Mouse (Mus musculus) heart, embryonic 13.5 days (tissue): ENCODE measurements around the gene Olfr1494. TPM values are rescaled to one million over a fixed set of nuclear protein-coding genes. Genes with fewer than 3 reads are reported as not detected.

ENCODE experiments used
- ATAC-seq: fragments of 200-750 bp; cut with Nextera tagmentation; 2 replicates; pipeline ENCODE4 v1.8.0; 2017; ENCODE audit warnings: moderate TSS enrichment; ENCODE audit not compliant: insufficient number of reproducible peaks, low FRiP score, low TSS enrichment; ENCODE audit errors: extremely low read depth
- H3K27ac ChIP-seq: fragments of 300-500 bp; sonication (generic); replicated peaks from 2 replicates; pipeline ENCODE4 v1.5.1; 2015; ENCODE audit warnings: moderate library complexity, mild to moderate bottlenecking, inconsistent platforms
- H3K27me3 ChIP-seq: fragments of 300-500 bp; sonication (generic); replicated peaks from 2 replicates; pipeline ENCODE4 v1.6.1; 2015; ENCODE audit warnings: mild to moderate bottlenecking, inconsistent platforms
- H3K36me3 ChIP-seq: fragments of 300-500 bp; sonication (generic); 2 replicates; pipeline ENCODE4 v1.6.1; 2015; ENCODE audit warnings: mild to moderate bottlenecking, inconsistent platforms
- H3K4me1 ChIP-seq: fragments of 300-500 bp; sonication (generic); 2 replicates; pipeline ENCODE4 v1.6.1; 2015; ENCODE audit warnings: inconsistent platforms
- H3K4me2 ChIP-seq: fragments of 300-500 bp; sonication (generic); 2 replicates; pipeline ENCODE4 v1.6.1; 2015; ENCODE audit warnings: inconsistent platforms, mild to moderate bottlenecking, moderate library complexity
- H3K4me3 ChIP-seq: fragments of 300-500 bp; sonication (generic); 2 replicates; pipeline ENCODE4 v1.5.1; 2015; ENCODE audit warnings: moderate library complexity, mild to moderate bottlenecking, inconsistent platforms
- H3K9ac ChIP-seq: fragments of 300-500 bp; sonication (generic); 2 replicates; pipeline ENCODE4 v1.6.1; 2015; ENCODE audit warnings: inconsistent platforms, mild to moderate bottlenecking, moderate library complexity
- H3K9me3 ChIP-seq: fragments of 300-500 bp; sonication (generic); 2 replicates; pipeline ENCODE4 v1.6.1; 2016; ENCODE audit warnings: inconsistent platforms
- WGBS: fragments of 180-500 bp; shearing (Covaris S2); methylation state at CpG from one replicate; pipeline ENCODE4 v1.1.7; 2015; ENCODE audit warnings: mixed read lengths; 5-methylcytosine and 5-hydroxymethylcytosine counted together
- polyA plus RNA-seq: library from polyadenylated mRNA; unstranded; fragments of >200 nt; fragmentation: Nextera tagmentation; extraction: Ambion mirVana; gene quantifications from 2 replicates; pipeline ENCODE4 v1.2.1, GENCODE M21; 2015

The Olfr1494 gene
- not detected in 2 replicates for polyA plus RNA-seq

DNA sequence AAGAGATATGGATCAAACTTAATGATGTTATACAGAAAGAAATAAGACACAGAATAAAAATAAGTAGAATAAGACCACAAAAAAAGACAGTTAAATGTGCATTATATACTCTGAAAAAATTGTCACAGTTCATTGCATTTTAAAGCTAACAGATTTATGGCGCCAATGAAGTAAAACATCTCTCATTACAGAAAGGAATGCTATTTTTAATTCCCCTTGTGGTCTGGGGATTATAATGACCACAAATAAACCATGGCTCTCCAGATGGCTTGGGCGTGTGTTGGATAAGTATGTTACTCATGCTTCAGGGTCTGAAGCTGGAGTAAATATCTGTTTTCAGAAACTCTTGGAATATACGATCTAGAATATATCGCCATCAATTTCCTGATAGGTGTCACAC, at the start of gene Olfr1494:
Olfr1494 (plus strand) TSS at position 301 of the 400 bp plus-strand sequence.
- no peak within 1 kb of the TSS for H3K27ac ChIP-seq
- H3K4me3 ChIP-seq: no peak within 1 kb of the TSS
- H3K9ac ChIP-seq: no peak within 1 kb of the TSS
- no peak within 1 kb of the TSS for H3K4me2 ChIP-seq
- no peaks in the 10 kb centered on the region for H3K36me3 ChIP-seq
- no peaks in the 10 kb centered on the region for H3K27me3 ChIP-seq
- no peaks in the 10 kb centered on the region for H3K4me1 ChIP-seq
- no peak for ATAC-seq
- H3K9me3 ChIP-seq: peaks cover 6% of the 10 kb centered on the region; the same call in 1 of the 2 replicates
- 81% methylated on average over 4 of the region's 4 CpGs for WGBS

DNA sequence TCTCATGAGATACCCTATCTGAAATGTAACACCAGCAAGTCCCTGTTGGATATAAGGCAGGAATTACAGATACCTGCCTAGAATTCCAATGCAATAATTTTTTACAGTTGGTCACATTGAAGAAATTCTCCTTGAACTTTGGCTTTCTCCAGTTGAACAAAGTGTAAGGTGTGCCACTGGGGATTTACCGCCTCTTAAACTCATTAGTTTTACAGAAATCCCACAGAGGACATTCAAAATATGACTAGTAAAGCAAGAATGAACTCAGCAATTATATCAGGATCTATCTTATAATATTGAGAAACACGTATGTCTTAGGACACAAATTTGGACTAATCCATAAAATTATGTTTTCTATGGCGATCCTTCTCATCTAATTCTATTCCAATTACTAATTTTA, 42.6 kb upstream of the Olfr1494 start, which contains the start of gene Olfr1491:
Olfr1491 (plus strand) TSS at position 301 of the 400 bp plus-strand sequence.
- Histone ChIP-seq H3K27me3 (no peaks in the 10 kb centered on the region), H3K4me1 (no peaks in the 10 kb centered on the region), H3K4me2 (no peak within 1 kb of the TSS), H3K4me3 (no peak within 1 kb of the TSS), H3K27ac (no peak within 1 kb of the TSS), H3K36me3 (no peaks in the 10 kb centered on the region), H3K9ac (no peak within 1 kb of the TSS), H3K9me3 (no peaks in the 10 kb centered on the region)
- WGBS: 54% methylated on average over 3 of the region's 3 CpGs
- no peak for ATAC-seq

DNA sequence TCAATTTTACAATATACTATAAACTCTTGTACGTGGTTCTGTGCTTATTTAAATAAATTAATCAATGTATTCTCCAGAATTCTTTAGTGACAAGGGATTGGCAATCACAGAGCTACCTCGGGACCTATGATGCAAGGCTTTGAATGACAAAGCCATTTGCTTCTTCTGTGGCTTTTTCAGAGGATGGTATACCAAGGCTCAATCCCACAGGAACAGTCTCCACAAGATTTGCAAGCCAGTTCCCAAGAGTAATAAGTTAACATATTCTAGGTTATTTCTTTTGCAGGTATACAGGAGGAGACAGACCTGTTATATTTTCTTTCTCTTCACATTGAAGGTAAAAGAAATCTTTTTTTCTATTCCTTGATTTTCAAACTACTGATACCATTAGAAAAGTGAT, 16.6 kb upstream of the Olfr1494 start, which contains the start of gene Olfr1493-ps1:
Olfr1493-ps1 (plus strand) TSS at position 301 of the 400 bp plus-strand sequence.
- 46% methylated on average over 2 of the region's 2 CpGs for WGBS

GRCm38 (mm10) chr19:13749366-13749765, 9.8 kb downstream of the Olfr1494 start:
- no peak for ATAC-seq
- Histone ChIP-seq H3K36me3 (no peaks in the 10 kb centered on the region), H3K4me1 (no peaks in the 10 kb centered on the region), H3K4me3 (no peak overlapping the region), H3K27me3 (no peaks in the 10 kb centered on the region), H3K9me3 (no peaks in the 10 kb centered on the region), H3K4me2 (no peak overlapping the region), H3K9ac (no peak overlapping the region), H3K27ac (no peak overlapping the region)
- 83% methylated on average over 1 of the region's 1 CpGs for WGBS

More for the DNA sequence above, 16.6 kb upstream of the Olfr1494 start, which contains the start of gene Olfr1493-ps1:
- no peaks in the 10 kb centered on the region for H3K27me3 ChIP-seq
- H3K4me1 ChIP-seq: no peaks in the 10 kb centered on the region
- no peak within 1 kb of the TSS for H3K4me2 ChIP-seq
- H3K36me3 ChIP-seq: no peaks in the 10 kb centered on the region
- no peak within 1 kb of the TSS for H3K27ac ChIP-seq
- H3K4me3 ChIP-seq: no peak within 1 kb of the TSS
- no peak within 1 kb of the TSS for H3K9ac ChIP-seq
- no peaks in the 10 kb centered on the region; the same call in 1 of the 2 replicates for H3K9me3 ChIP-seq
- ATAC-seq: no peak

- H3K9ac ChIP-seq: no peak within 1 kb of the TSS
- H3K9me3 ChIP-seq: peaks cover 6% of the 10 kb centered on the region; the same call in 1 of the 2 replicates
- no peaks in the 10 kb centered on the region for H3K4me1 ChIP-seq
- 66% methylated on average over 3 of the region's 3 CpGs for WGBS
- no peak within 1 kb of the TSS for H3K27ac ChIP-seq
- no peaks in the 10 kb centered on the region for H3K27me3 ChIP-seq
- no peak within 1 kb of the TSS for H3K4me2 ChIP-seq
- H3K36me3 ChIP-seq: no peaks in the 10 kb centered on the region
- no peak for ATAC-seq
- no peak within 1 kb of the TSS for H3K4me3 ChIP-seq
Measured at GRCm38 (mm10) chr19:13764306-13764705, 24.8 kb downstream of the Olfr1494 start, which contains the start of gene Olfr1495. Gene Olfr1495 (plus strand): TSS chr19:13764606.

DNA sequence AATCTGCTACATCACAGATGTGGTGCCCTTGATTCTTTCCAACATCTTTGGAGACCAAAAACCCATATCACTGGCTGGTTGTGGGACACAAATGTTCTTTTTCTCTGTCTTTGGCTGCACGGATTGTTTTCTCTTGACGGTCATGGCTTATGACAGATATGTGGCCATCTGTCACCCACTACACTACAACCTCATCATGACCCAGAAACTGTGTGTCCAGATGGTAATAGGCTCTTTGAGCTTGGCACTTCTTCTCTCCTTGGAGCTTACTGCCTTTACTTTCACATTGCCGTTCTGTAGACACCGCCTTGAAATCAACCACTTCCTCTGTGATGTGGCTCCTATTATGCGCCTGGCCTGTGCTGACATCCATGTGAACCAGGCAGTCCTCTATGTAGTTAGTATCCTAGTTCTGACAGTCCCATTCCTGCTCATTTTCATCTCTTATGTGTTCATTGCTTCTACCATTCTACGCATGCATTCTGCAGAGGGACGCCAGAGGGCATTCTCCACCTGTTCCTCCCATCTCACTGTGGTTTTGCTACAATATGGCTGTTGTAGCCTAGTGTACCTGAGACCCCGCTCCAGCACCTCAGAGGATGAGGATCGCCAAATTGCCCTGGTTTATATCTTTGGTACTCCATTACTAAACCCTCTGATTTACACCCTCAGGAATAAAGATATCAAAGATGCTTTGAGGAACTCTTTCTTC, 29.2 kb downstream of the Olfr1494 start:
- H3K9me3 ChIP-seq: peaks cover 6% of the 10 kb centered on the region; the same call in 1 of the 2 replicates
- no peak overlapping the region for H3K4me2 ChIP-seq
- H3K4me3 ChIP-seq: no peak overlapping the region
- no peak overlapping the region for H3K9ac ChIP-seq
- 81% methylated on average over 9 of the region's 9 CpGs for WGBS
- H3K4me1 ChIP-seq: no peaks in the 10 kb centered on the region
- no peaks in the 10 kb centered on the region for H3K27me3 ChIP-seq
- ATAC-seq: no peak
- H3K27ac ChIP-seq: no peak overlapping the region
- no peaks in the 10 kb centered on the region for H3K36me3 ChIP-seq

DNA sequence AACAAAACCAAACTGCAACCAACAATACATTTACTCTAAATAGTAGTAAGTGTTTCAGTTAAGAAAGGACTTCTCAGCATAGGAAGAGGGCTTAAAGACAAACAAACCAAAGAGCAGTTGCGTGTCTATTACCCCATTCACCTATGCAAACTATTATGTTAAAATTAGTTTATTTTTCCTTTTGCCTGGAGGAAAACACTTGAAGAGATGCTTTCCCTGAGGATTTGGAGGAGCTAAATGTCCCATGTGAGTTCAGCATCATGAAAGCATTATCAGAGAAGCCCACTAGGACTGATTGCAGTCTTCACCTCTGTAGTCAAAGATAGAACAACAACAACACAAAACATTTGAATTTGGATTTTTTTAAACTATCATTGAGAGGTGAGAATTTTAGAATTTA, 38.0 kb downstream of the Olfr1494 start, which contains the start of gene Olfr1496:
Olfr1496 (plus strand) TSS at position 301 of the 400 bp plus-strand sequence.
- no peaks in the 10 kb centered on the region for H3K36me3 ChIP-seq
- H3K27ac ChIP-seq: no peak within 1 kb of the TSS
- H3K27me3 ChIP-seq: no peaks in the 10 kb centered on the region
- H3K4me2 ChIP-seq: no peak within 1 kb of the TSS
- no peaks in the 10 kb centered on the region for H3K4me1 ChIP-seq
- no peak for ATAC-seq
- no peak within 1 kb of the TSS for H3K9ac ChIP-seq
- no peaks in the 10 kb centered on the region for H3K9me3 ChIP-seq
- no peak within 1 kb of the TSS for H3K4me3 ChIP-seq
- 58% methylated on average over 1 of the region's 1 CpGs for WGBS

GRCm38 (mm10) chr19:13798102-13798501, 58.6 kb downstream of the Olfr1494 start, which contains the start of gene Olfr1497:
Gene Olfr1497 (minus strand): TSS chr19:13798202.
- no peaks in the 10 kb centered on the region for H3K9me3 ChIP-seq
- no peak within 1 kb of the TSS for H3K27ac ChIP-seq
- H3K4me3 ChIP-seq: no peak within 1 kb of the TSS
- no peaks in the 10 kb centered on the region for H3K36me3 ChIP-seq
- H3K27me3 ChIP-seq: no peaks in the 10 kb centered on the region
- no peak within 1 kb of the TSS for H3K4me2 ChIP-seq
- H3K4me1 ChIP-seq: no peaks in the 10 kb centered on the region
- no peak within 1 kb of the TSS for H3K9ac ChIP-seq
- no peak for ATAC-seq

Other genes starting within 250 kb of the Olfr1494 start
- not detected in 2 replicates for gene Olfr1477, start 239.2 kb upstream of the Olfr1494 start, polyA plus RNA-seq
- not detected in 2 replicates for gene Olfr1480, start 211.8 kb upstream of the Olfr1494 start, polyA plus RNA-seq
- gene Olfr1484, start 156.2 kb upstream of the Olfr1494 start, polyA plus RNA-seq: not detected in 2 replicates
- gene Olfr1487, start 122.4 kb upstream of the Olfr1494 start, polyA plus RNA-seq: not detected in 2 replicates
- gene Olfr1489, start 108.1 kb upstream of the Olfr1494 start, polyA plus RNA-seq: not detected in 2 replicates
- gene Olfr1490, start 88.6 kb upstream of the Olfr1494 start, polyA plus RNA-seq: not detected in 2 replicates
- gene Olfr1491, start 42.5 kb upstream of the Olfr1494 start, polyA plus RNA-seq: not detected in 2 replicates
- gene Olfr1493-ps1, start 16.4 kb upstream of the Olfr1494 start, polyA plus RNA-seq: not detected in 2 replicates
- not detected in 2 replicates for gene Olfr1495, start 24.9 kb downstream of the Olfr1494 start, polyA plus RNA-seq
- gene Olfr1496, start 38.1 kb downstream of the Olfr1494 start, polyA plus RNA-seq: not detected in 2 replicates
- not detected in 2 replicates for gene Olfr1497, start 58.5 kb downstream of the Olfr1494 start, polyA plus RNA-seq
- gene Olfr1499, start 79.7 kb downstream of the Olfr1494 start, polyA plus RNA-seq: not detected in 2 replicates
- gene Olfr1500, start 90.8 kb downstream of the Olfr1494 start, polyA plus RNA-seq: not detected in 2 replicates
- gene Olfr1501, start 111.0 kb downstream of the Olfr1494 start, polyA plus RNA-seq: not detected in 2 replicates
- not detected in 2 replicates for gene Olfr1502, start 122.1 kb downstream of the Olfr1494 start, polyA plus RNA-seq
- gene Olfr1504, start 158.2 kb downstream of the Olfr1494 start, polyA plus RNA-seq: not detected in 2 replicates
- not detected in 2 replicates for gene Olfr1505, start 173.8 kb downstream of the Olfr1494 start, polyA plus RNA-seq